Mouse (Mus musculus) thymus, postnatal 0 days (tissue): ENCODE measurements around the gene Ppp1r18. TPM values are rescaled to one million over a fixed set of nuclear protein-coding genes. Genes with fewer than 3 reads are reported as not detected.

Experiments
- microRNA counts: library from miRNA; unstranded; fragments of <30 nt; microRNA quantifications from one replicate; lab custom pipeline; 2015
- microRNA-seq: library from miRNA; unstranded; fragments of <30 nt; microRNA quantifications from one replicate; pipeline ENCODE4, GENCODE M21; 2016; ENCODE audit warnings: borderline number of aligned reads
- polyA plus RNA-seq: library from polyadenylated mRNA; unstranded; fragments of >200 nt; fragmentation: Nextera tagmentation; extraction: Ambion mirVana; gene quantifications from 2 replicates; pipeline ENCODE4 v1.2.1, GENCODE M21; 2015

Ppp1r18 gene
- polyA plus RNA-seq, 1 experiment from 2014 or later: 82.4 TPM

MicroRNA genes within 50 kb of the gene (microRNA counts, 519-probe panel; counts per million panel counts)
- 473 counts per million, percentile 71 among the panel's probes with 10 or more counts for microRNA mmu-miR-1894-3p (lab: Ali Mortazavi, UCI)
- 473 counts per million, percentile 71 among the panel's probes with 10 or more counts for microRNA mmu-miR-1894-5p (lab: Ali Mortazavi, UCI)

Small RNAs within 50 kb of the gene (microRNA-seq; reads per million reads assigned to microRNA genes)
- gene Gm28033: 2.1 reads per million
- gene Mir1894: not detected

Other genes starting within 250 kb of the Ppp1r18 start
- gene Gm9573, start 239.0 kb upstream of the Ppp1r18 start, polyA plus RNA-seq: 0.18 and 0.23 TPM in 2 replicates
- 0.10 and 0.17 TPM in 2 replicates for gene Mucl3, start 221.9 kb upstream of the Ppp1r18 start, polyA plus RNA-seq
- gene Vars2, start 198.0 kb upstream of the Ppp1r18 start, polyA plus RNA-seq: 22.5 and 27.0 TPM in 2 replicates
- 267 and 319 TPM in 2 replicates for gene Gtf2h4, start 191.9 kb upstream of the Ppp1r18 start, polyA plus RNA-seq
- 33.7 and 33.8 TPM in 2 replicates for gene Ddr1, start 161.0 kb upstream of the Ppp1r18 start, polyA plus RNA-seq
- gene Ier3, start 43.9 kb upstream of the Ppp1r18 start, polyA plus RNA-seq: 18.1 and 19.0 TPM in 2 replicates
- 88.3 and 93.1 TPM in 2 replicates for gene Flot1, start 42.4 kb upstream of the Ppp1r18 start, polyA plus RNA-seq
- gene Tubb5, start 27.3 kb upstream of the Ppp1r18 start, polyA plus RNA-seq: 942 and 997 TPM in 2 replicates
- 6.7 TPM in 2 replicates for gene Mdc1, start 24.1 kb upstream of the Ppp1r18 start, polyA plus RNA-seq
- 53.7 and 59.1 TPM in 2 replicates for gene Nrm, start 4.3 kb upstream of the Ppp1r18 start, polyA plus RNA-seq
- gene Dhx16, start 14.2 kb downstream of the Ppp1r18 start, polyA plus RNA-seq: 48.9 and 50.6 TPM in 2 replicates
- gene 2310061I04Rik, start 31.8 kb downstream of the Ppp1r18 start, polyA plus RNA-seq: 24.5 and 27.1 TPM in 2 replicates
- 16.4 and 17.5 TPM in 2 replicates for gene Atat1, start 44.5 kb downstream of the Ppp1r18 start, polyA plus RNA-seq
- gene Mrps18b, start 50.8 kb downstream of the Ppp1r18 start, polyA plus RNA-seq: 91.1 and 93.5 TPM in 2 replicates
- gene Ppp1r10, start 50.8 kb downstream of the Ppp1r18 start, polyA plus RNA-seq: 35.6 and 36.0 TPM in 2 replicates
- gene Abcf1, start 104.2 kb downstream of the Ppp1r18 start, polyA plus RNA-seq: 102 and 114 TPM in 2 replicates
- 38.6 and 42.4 TPM in 2 replicates for gene Gnl1, start 114.3 kb downstream of the Ppp1r18 start, polyA plus RNA-seq
- gene Prr3, start 114.6 kb downstream of the Ppp1r18 start, polyA plus RNA-seq: 22.0 TPM in 2 replicates
- 4.2 and 6.5 TPM in 2 replicates for gene H2-T24, start 155.0 kb downstream of the Ppp1r18 start, polyA plus RNA-seq
- 136 and 163 TPM in 2 replicates for gene H2-T23, start 167.3 kb downstream of the Ppp1r18 start, polyA plus RNA-seq
- 60.4 and 66.8 TPM in 2 replicates for gene H2-T22, start 177.2 kb downstream of the Ppp1r18 start, polyA plus RNA-seq
- 0.10 and 0.13 TPM in 2 replicates for gene Gm6034, start 177.4 kb downstream of the Ppp1r18 start, polyA plus RNA-seq
- 0.96 and 1.3 TPM in 2 replicates for gene Gm11127, start 192.8 kb downstream of the Ppp1r18 start, polyA plus RNA-seq